Mouse (Mus musculus): ENCODE results near the gene Morf4l1. TPM values are rescaled to one million over a fixed set of nuclear protein-coding genes. Genes with fewer than 3 reads are reported as not detected.

The Morf4l1 gene
- polyA plus RNA-seq, 1 experiment from 2014 or later = 283 TPM

DNA sequence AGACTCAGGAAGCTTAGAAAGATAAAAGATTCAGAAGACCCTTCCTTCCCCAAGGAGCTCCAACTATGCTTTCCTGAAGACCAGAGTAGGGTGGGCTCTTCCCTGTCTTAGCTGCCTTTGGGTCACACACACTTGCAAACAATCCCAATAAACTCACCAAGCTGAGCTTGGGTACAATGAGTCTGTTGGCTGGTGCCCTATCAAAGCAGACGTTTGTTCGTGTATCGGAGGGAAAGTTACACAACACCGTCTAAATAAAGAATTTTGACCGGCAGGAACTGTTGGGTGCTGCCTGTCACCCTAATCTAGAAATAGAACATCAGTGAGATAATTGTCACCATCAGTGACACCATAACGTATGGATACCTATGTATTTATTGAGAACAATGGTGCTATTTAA is 12.6 kb upstream of the Morf4l1 start:
- DNase-seq (ENCODE audit: low spot score) (no peak), ATAC-seq (no peak)
- WGBS = 68% methylated on average over 6 of the region's 6 CpGs
- no peak for TF ChIP-seq CTCF (IDR thresholded peaks at IDR 0.05)
- TF ChIP-seq EP300 (IDR thresholded peaks at IDR 0.05) = no peak
- Histone ChIP-seq H3K9ac (replicated peaks; ENCODE audit: low read depth) (no peak overlapping the region), H3K4me3 (ENCODE audit: low read depth, low read length) (no peak overlapping the region), H3K36me3 (ENCODE audit: insufficient read depth, low read length) (no peaks in the 10 kb centered on the region), H3K27me3 (replicated peaks; ENCODE audit: insufficient read depth, low read length) (no peaks in the 10 kb centered on the region), H3K27ac (ENCODE audit: low read length) (no peak overlapping the region), H3K4me2 (replicated peaks; ENCODE audit: low read depth, low read length) (no peak overlapping the region), H3K9me3 (ENCODE audit: low read length) (no peaks in the 10 kb centered on the region), H3K4me1 (ENCODE audit: insufficient read depth, low read depth, low read length) (peaks cover 4% of the 10 kb centered on the region; the same call in 1 of the 2 replicates)

DNA sequence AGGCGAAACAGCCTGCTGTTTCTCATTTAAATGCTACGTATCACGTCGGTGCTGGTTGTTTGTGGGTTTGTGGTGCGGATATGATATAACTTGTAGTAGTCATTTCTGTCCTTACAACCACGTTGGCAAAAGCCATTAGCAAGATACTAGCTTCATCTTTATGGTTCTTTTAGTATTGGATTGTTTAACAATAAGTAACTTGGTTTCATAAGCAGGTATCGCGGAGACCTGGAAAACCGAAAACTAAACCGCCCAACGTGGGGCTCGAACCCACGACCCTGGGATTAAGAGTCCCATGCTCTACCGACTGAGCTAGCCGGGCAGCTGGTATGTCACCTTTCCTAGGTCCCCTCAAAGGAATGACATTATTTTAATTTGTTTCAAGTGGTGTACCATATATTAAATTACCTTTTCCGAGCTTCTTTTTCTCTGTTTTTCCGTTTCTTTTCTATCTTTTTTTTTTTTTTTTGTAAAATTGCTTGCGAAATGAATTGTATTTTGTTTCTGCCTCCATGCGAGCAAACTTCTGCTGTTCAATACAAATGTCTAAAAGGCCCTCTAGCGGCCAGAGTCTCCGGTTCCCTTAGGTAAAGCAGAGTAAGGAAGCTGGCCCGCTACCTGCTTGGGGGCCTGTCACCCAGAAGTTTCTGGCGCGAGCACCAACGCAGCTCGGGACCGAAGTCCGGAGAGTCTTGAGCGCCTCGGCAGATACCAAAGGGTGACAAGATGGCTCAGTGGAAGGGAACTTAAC is 11.9 kb upstream of the Morf4l1 start:
- 3% methylated on average over 30 of the region's 30 CpGs for WGBS
- ATAC-seq = peak; percentile 72
- Histone ChIP-seq H3K4me1 (ENCODE audit: insufficient read depth, low read depth, low read length) (peaks cover 4% of the 10 kb centered on the region; the same call in 1 of the 2 replicates), H3K27me3 (replicated peaks; ENCODE audit: insufficient read depth, low read length) (no peaks in the 10 kb centered on the region), H3K27ac (ENCODE audit: low read length) (no peak overlapping the region), H3K9ac (replicated peaks; ENCODE audit: low read depth) (no peak overlapping the region), H3K9me3 (ENCODE audit: low read length) (no peaks in the 10 kb centered on the region), H3K36me3 (ENCODE audit: insufficient read depth, low read length) (no peaks in the 10 kb centered on the region), H3K4me3 (ENCODE audit: low read depth, low read length) (peak overlapping the region; percentile 31), H3K4me2 (replicated peaks; ENCODE audit: low read depth, low read length) (peak overlapping the region; percentile 46)
- peak; percentile 89 for DNase-seq (ENCODE audit: low spot score)
- TF ChIP-seq EP300 (IDR thresholded peaks at IDR 0.05) (no peak), CTCF (IDR thresholded peaks at IDR 0.05) (peak; percentile 71)

DNA sequence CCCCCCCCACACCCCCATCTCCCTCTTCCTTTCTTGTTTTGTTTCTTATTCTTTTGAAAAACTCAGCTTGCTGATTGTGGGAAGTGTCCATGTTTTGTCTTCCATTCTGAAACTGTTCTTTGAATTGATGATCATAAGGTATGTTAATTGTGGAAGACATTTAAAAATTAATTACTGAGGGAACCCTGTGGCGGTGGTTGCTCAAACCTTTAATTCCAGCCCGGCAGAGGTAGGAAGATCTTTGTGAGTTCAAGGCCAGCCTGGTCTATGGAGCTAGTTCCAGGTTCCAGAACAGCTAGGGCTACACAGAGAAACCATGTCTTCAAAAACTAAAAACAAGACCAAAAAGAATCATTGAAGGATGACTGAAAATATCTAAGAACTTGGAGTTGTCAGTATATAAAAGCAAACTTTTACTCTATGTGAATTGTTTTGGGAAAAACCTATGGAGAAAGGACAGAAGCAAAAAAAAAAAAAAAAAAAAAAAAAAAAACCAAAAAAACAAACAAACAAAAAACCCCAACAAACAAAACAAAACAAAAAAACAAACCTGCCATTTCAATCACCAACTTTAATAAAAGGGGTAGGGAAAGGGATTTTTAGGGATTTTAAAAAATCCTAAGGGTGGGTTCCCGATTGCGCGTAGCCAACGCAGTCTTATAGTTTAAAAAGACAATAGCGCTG is 11.0 kb upstream of the Morf4l1 start:
- no peaks in the 10 kb centered on the region for H3K27me3 ChIP-seq (replicated peaks; ENCODE audit: insufficient read depth, low read length)
- H3K27ac ChIP-seq (ENCODE audit: low read length) = no peak overlapping the region
- TF ChIP-seq CTCF (IDR thresholded peaks at IDR 0.05) = no peak
- no peak for TF ChIP-seq EP300 (IDR thresholded peaks at IDR 0.05)
- no peak for ATAC-seq
- no peak overlapping the region for H3K9ac ChIP-seq (replicated peaks; ENCODE audit: low read depth)
- no peaks in the 10 kb centered on the region for H3K36me3 ChIP-seq (ENCODE audit: insufficient read depth, low read length)
- DNase-seq (ENCODE audit: low spot score) = no peak
- peak overlapping the region; percentile 31 for H3K4me3 ChIP-seq (ENCODE audit: low read depth, low read length)
- H3K9me3 ChIP-seq (ENCODE audit: low read length) = no peaks in the 10 kb centered on the region
- 34% methylated on average over 7 of the region's 7 CpGs for WGBS
- peak overlapping the region; percentile 46 for H3K4me2 ChIP-seq (replicated peaks; ENCODE audit: low read depth, low read length)
- H3K4me1 ChIP-seq (ENCODE audit: insufficient read depth, low read depth, low read length) = peaks cover 4% of the 10 kb centered on the region; the same call in 1 of the 2 replicates

DNA sequence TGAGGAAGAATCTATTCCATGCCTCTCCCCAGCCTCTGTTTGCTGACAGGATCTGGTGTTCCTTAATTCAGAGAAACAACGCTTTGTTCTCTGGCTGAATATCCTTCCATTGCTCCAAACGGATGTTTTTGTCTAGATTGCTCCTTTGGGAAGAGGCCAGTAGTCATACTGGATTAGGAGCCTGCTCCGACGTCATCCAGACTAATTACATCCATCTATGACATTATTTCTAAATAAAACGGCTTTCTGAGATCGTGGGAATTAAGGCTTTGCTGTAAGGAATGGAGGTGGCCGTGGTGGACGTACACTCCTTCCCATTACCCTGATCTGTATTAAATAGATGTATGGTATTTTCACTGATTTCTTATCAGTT is 10.3 kb upstream of the Morf4l1 start:
- H3K9ac ChIP-seq (replicated peaks; ENCODE audit: low read depth) = no peak overlapping the region
- no peak overlapping the region for H3K4me2 ChIP-seq (replicated peaks; ENCODE audit: low read depth, low read length)
- DNase-seq (ENCODE audit: low spot score) (peak; percentile 59), ATAC-seq (peak; percentile 59)
- H3K4me1 ChIP-seq (ENCODE audit: insufficient read depth, low read depth, low read length) = peaks cover 4% of the 10 kb centered on the region; the same call in 1 of the 2 replicates
- no peak overlapping the region for H3K4me3 ChIP-seq (ENCODE audit: low read depth, low read length)
- H3K27ac ChIP-seq (ENCODE audit: low read length) = no peak overlapping the region
- TF ChIP-seq CTCF (IDR thresholded peaks at IDR 0.05) = no peak
- 0 out of 2 replicates have a peak, but pooled peaks have one; percentile 18 for TF ChIP-seq EP300 (IDR thresholded peaks at IDR 0.05)
- H3K36me3 ChIP-seq (ENCODE audit: insufficient read depth, low read length) = no peaks in the 10 kb centered on the region
- no peaks in the 10 kb centered on the region for H3K9me3 ChIP-seq (ENCODE audit: low read length)
- WGBS = 25% methylated on average over 8 of the region's 8 CpGs
- no peaks in the 10 kb centered on the region for H3K27me3 ChIP-seq (replicated peaks; ENCODE audit: insufficient read depth, low read length)

DNA sequence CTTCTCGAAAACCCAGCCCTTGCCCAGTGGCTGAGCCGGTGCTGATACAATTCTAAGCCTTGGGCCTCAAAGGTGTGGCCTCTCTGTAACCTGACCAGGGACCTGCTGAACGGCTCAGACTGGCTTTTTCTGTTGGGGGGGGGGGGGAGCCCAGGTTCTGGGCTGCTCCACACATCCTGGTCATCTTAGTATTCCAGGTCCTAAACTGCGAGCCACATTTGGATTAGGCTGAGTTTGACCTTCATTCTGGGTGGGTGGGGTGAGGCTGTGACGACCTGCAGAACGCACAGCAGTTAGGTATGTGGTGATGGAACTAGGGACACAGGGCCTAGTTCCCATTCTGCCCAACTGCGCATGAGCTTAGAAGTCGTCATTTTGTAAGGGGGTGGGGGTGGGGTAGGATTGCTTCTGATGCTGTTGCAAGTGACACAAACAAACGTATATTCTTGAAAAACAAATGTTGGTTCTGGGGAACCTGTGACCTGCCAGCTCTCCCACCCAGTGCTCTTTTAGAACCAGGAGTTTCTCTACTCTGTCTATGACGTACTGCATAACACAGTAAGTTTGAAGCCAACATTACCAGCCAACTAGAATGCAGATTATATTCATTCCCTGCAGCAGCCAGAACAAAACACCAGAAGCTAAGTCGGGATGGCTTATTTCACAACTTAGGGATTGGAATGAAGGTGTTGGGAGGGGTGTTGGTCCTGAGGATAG is 9.7 kb upstream of the Morf4l1 start:
- Histone ChIP-seq H3K27me3 (replicated peaks; ENCODE audit: insufficient read depth, low read length) (no peaks in the 10 kb centered on the region), H3K27ac (ENCODE audit: low read length) (no peak overlapping the region), H3K4me3 (ENCODE audit: low read depth, low read length) (no peak overlapping the region), H3K36me3 (ENCODE audit: insufficient read depth, low read length) (no peaks in the 10 kb centered on the region), H3K9me3 (ENCODE audit: low read length) (no peaks in the 10 kb centered on the region), H3K9ac (replicated peaks; ENCODE audit: low read depth) (no peak overlapping the region), H3K4me1 (ENCODE audit: insufficient read depth, low read depth, low read length) (peaks cover 4% of the 10 kb centered on the region; the same call in 1 of the 2 replicates), H3K4me2 (replicated peaks; ENCODE audit: low read depth, low read length) (no peak overlapping the region)
- DNase-seq (ENCODE audit: low spot score) (no peak), ATAC-seq (peak; percentile 32)
- 43% methylated on average over 11 of the region's 11 CpGs for WGBS
- TF ChIP-seq CTCF (IDR thresholded peaks at IDR 0.05) (no peak), EP300 (IDR thresholded peaks at IDR 0.05) (no peak)

DNA sequence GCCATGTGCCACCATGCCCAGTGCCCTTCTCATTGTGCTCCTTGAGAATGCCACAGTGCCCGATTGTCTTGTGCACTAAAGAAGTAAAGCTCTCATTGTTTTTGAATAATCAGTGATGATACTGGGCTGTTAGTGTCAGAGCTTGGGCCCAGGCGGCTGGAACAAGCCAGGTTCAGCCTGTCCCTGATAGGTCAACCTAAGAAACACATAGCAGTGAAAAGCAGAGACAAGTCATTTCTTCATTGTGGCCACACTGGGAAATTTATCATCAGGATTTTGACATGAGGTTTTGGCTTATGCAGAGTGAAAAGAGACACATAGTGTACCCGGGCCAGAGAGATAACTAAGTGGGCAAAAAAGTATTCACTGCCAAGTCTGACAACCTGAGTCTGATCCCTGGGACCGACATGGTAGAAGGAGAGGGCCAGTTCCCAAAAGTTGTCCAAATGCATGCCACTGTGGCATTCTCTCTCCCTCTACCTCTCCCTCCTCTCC is 7.7 kb upstream of the Morf4l1 start:
- H3K9me3 ChIP-seq (ENCODE audit: low read length) = no peaks in the 10 kb centered on the region
- no peak overlapping the region for H3K9ac ChIP-seq (replicated peaks; ENCODE audit: low read depth)
- no peak for TF ChIP-seq CTCF (IDR thresholded peaks at IDR 0.05)
- DNase-seq (ENCODE audit: low spot score) (no peak), ATAC-seq (no peak)
- H3K27ac ChIP-seq (ENCODE audit: low read length) = no peak overlapping the region
- H3K4me1 ChIP-seq (ENCODE audit: insufficient read depth, low read depth, low read length) = peaks cover 4% of the 10 kb centered on the region; the same call in 1 of the 2 replicates
- H3K36me3 ChIP-seq (ENCODE audit: insufficient read depth, low read length) = no peaks in the 10 kb centered on the region
- 77% methylated on average over 4 of the region's 4 CpGs for WGBS
- no peak overlapping the region for H3K4me2 ChIP-seq (replicated peaks; ENCODE audit: low read depth, low read length)
- H3K27me3 ChIP-seq (replicated peaks; ENCODE audit: insufficient read depth, low read length) = no peaks in the 10 kb centered on the region
- H3K4me3 ChIP-seq (ENCODE audit: low read depth, low read length) = no peak overlapping the region

Data from lung, postnatal 0 days (tissue).